Comparison of ENCODE assay signal across 8 mouse cellular contexts in genomic region chr4:132074077-132074932, GRCm38 (mm10). TPM values are rescaled to one million over a fixed set of nuclear protein-coding genes. Genes with fewer than 3 reads are reported as not detected.
DNase-seq lines count a peak whose midpoint lies in the region; ATAC-seq lines count a peak whose summit lies in the region.

TSS of gene Gm10300 (plus strand) at chr4:132074697.

- WGBS in embryonic facial prominence, embryonic 12.5 days: under 1% methylated on average over 42 of the region's 42 CpGs
- 0% methylated on average over 40 of the region's 42 CpGs for WGBS in heart, embryonic 12.5 days
- WGBS in kidney, embryonic 15.5 days: under 1% methylated on average over 36 of the region's 42 CpGs

- peak; percentile 77 for DNase-seq in A20 (ENCODE audit: low read depth, low spot score)
- peak; percentile 41 for DNase-seq in T-cell, adult 2 months (ENCODE audit: low spot score)
- peak; percentile 56 for DNase-seq in lung, postnatal 10 days
- DNase-seq in skeletal muscle tissue, adult 2 months (ENCODE audit: low read depth, low spot score): peak; percentile 73

- 0 out of 2 replicates have a peak, but pooled peaks cover 11% of the 10 kb centered on the region for H3K27me3 ChIP-seq in embryonic facial prominence, embryonic 12.5 days
- no peaks in the 10 kb centered on the region for H3K27me3 ChIP-seq in heart, embryonic 12.5 days (replicated peaks)
- H3K27me3 ChIP-seq in kidney, embryonic 15.5 days: 0 out of 2 replicates have a peak, but pooled peaks cover 8% of the 10 kb centered on the region

- no peaks in the 10 kb centered on the region for H3K36me3 ChIP-seq in embryonic facial prominence, embryonic 12.5 days
- H3K36me3 ChIP-seq in heart, embryonic 12.5 days: peaks cover 7% of the 10 kb centered on the region
- H3K36me3 ChIP-seq in kidney, embryonic 15.5 days: no peaks in the 10 kb centered on the region

- peak within 1 kb of the TSS; percentile 64 for H3K4me3 ChIP-seq in embryonic facial prominence, embryonic 12.5 days
- H3K4me3 ChIP-seq in heart, embryonic 12.5 days: peak within 1 kb of the TSS; percentile 74
- peak within 1 kb of the TSS; percentile 64 for H3K4me3 ChIP-seq in kidney, embryonic 15.5 days (replicated peaks)

- H3K27ac ChIP-seq in embryonic facial prominence, embryonic 12.5 days: peak within 1 kb of the TSS; percentile 6; the same call in 1 of the 2 replicates
- H3K27ac ChIP-seq in heart, embryonic 12.5 days (ENCODE audit: poor library complexity, severe bottlenecking): peak within 1 kb of the TSS; percentile 95
- peak within 1 kb of the TSS; percentile 73 for H3K27ac ChIP-seq in kidney, embryonic 15.5 days

- peak within 1 kb of the TSS; percentile 81 for H3K4me2 ChIP-seq in embryonic facial prominence, embryonic 12.5 days (replicated peaks)
- H3K4me2 ChIP-seq in heart, embryonic 12.5 days: peak within 1 kb of the TSS; percentile 91
- H3K4me2 ChIP-seq in kidney, embryonic 15.5 days: peak within 1 kb of the TSS; percentile 97

- no peaks in the 10 kb centered on the region for H3K9me3 ChIP-seq in embryonic facial prominence, embryonic 12.5 days
- H3K9me3 ChIP-seq in heart, embryonic 12.5 days (replicated peaks): no peaks in the 10 kb centered on the region
- H3K9me3 ChIP-seq in kidney, embryonic 15.5 days (replicated peaks): no peaks in the 10 kb centered on the region

- peak within 1 kb of the TSS; percentile 52 for H3K9ac ChIP-seq in embryonic facial prominence, embryonic 12.5 days
- H3K9ac ChIP-seq in heart, embryonic 12.5 days: peak within 1 kb of the TSS; percentile 82
- H3K9ac ChIP-seq in kidney, embryonic 15.5 days: peak within 1 kb of the TSS; percentile 74

- peaks cover 13% of the 10 kb centered on the region for H3K4me1 ChIP-seq in embryonic facial prominence, embryonic 12.5 days
- peaks cover 67% of the 10 kb centered on the region for H3K4me1 ChIP-seq in heart, embryonic 12.5 days (replicated peaks)
- peaks cover 56% of the 10 kb centered on the region for H3K4me1 ChIP-seq in kidney, embryonic 15.5 days

- ATAC-seq in embryonic facial prominence, embryonic 12.5 days (ENCODE audit: insufficient number of reproducible peaks, insufficient read depth, low FRiP score, low TSS enrichment): 0 out of 2 replicates have a peak, but pooled peaks have one; percentile 1
- peak; percentile 13; the same call in 1 of the 2 replicates for ATAC-seq in heart, embryonic 12.5 days (ENCODE audit: insufficient number of reproducible peaks, low FRiP score)
- peak; percentile 38; the same call in 1 of the 2 replicates for ATAC-seq in kidney, embryonic 15.5 days (replicated peaks; ENCODE audit: low FRiP score)
- no peak for ATAC-seq in erythroid progenitor cell, adult 5-6 weeks (replicated peaks; ENCODE audit: low FRiP score, poor library complexity, severe bottlenecking)

RNA-seq across cellular contexts. Expression of gene Gm10300, which starts in this region (rescaled TPM):
- polyA plus RNA-seq in embryonic facial prominence, embryonic 12.5 days (2016; fragmentation: Nextera tagmentation; extraction: Ambion mirVana): not detected in 2 replicates
- polyA plus RNA-seq in heart, embryonic 12.5 days (2016; fragmentation: Nextera tagmentation; extraction: Ambion mirVana): 0.15 and 0.28 TPM in 2 replicates
- polyA plus RNA-seq in kidney, embryonic 15.5 days (2015; fragmentation: Nextera tagmentation; extraction: Ambion mirVana): 0.09 TPM in 2 replicates
- not detected in 2 replicates for total RNA-seq in erythroid progenitor cell, adult 5-6 weeks (2015; ENCODE audit: low replicate concordance)
- total RNA-seq in erythroid progenitor cell, adult 5-6 weeks (2017; ENCODE audit: low replicate concordance): 0.64 and 1.4 TPM in 2 replicates

Comparison
In these comparisons a context has a peak if more than half of its experiments do, and no peak if none do; other contexts are left out.
1. Peak in ATAC-seq, H3K4me3 ChIP-seq, H3K27ac ChIP-seq, H3K9ac ChIP-seq and H3K4me2 ChIP-seq in embryonic facial prominence, embryonic 12.5 days; RNA of the gene not detected or under 1 TPM.
2. Peak in ATAC-seq, H3K4me3 ChIP-seq, H3K27ac ChIP-seq, H3K9ac ChIP-seq and H3K4me2 ChIP-seq in heart, embryonic 12.5 days; RNA of the gene not detected or under 1 TPM.
3. Peak in ATAC-seq, H3K4me3 ChIP-seq, H3K27ac ChIP-seq, H3K9ac ChIP-seq and H3K4me2 ChIP-seq in kidney, embryonic 15.5 days; RNA of the gene not detected or under 1 TPM.
4. H3K27ac ChIP-seq: peak in every context shown above with its lines; median percentile 95 in heart, embryonic 12.5 days; 73 in kidney, embryonic 15.5 days; 6 in embryonic facial prominence, embryonic 12.5 days.